Mouse (Mus musculus) embryonic facial prominence, embryonic 11.5 days (tissue): Measurements from ENCODE around the gene Olfr1447. TPM values are rescaled to one million over a fixed set of nuclear protein-coding genes. Genes with fewer than 3 reads are reported as not detected.

ENCODE experiments used
- polyA plus RNA-seq: library from polyadenylated mRNA; unstranded; fragments of >200 nt; fragmentation: Nextera tagmentation; extraction: Ambion mirVana; gene quantifications from 2 replicates; pipeline ENCODE4 v1.2.1, GENCODE M21; 2014

The Olfr1447 gene
- polyA plus RNA-seq, 1 experiment from 2014 or later: not detected

Other genes starting within 250 kb of the Olfr1447 start
- gene Olfr1442, start 233.3 kb downstream of the Olfr1447 start, polyA plus RNA-seq: not detected in 2 replicates
- not detected in 2 replicates for gene Olfr1443, start 225.6 kb downstream of the Olfr1447 start, polyA plus RNA-seq
- not detected in 2 replicates for gene Keg1, start 208.0 kb downstream of the Olfr1447 start, polyA plus RNA-seq
- 0.22 and 0.77 TPM in 2 replicates for gene Cntf, start 138.1 kb downstream of the Olfr1447 start, polyA plus RNA-seq
- 10.5 and 11.0 TPM in 2 replicates for gene Zfp91, start 107.6 kb downstream of the Olfr1447 start, polyA plus RNA-seq
- gene Lpxn, start 107.5 kb downstream of the Olfr1447 start, polyA plus RNA-seq: 0.77 and 0.80 TPM in 2 replicates
- not detected in 2 replicates for gene Gm5244, start 57.1 kb downstream of the Olfr1447 start, polyA plus RNA-seq
- not detected in 2 replicates for gene Olfr1444, start 46.5 kb downstream of the Olfr1447 start, polyA plus RNA-seq
- not detected in 2 replicates for gene Olfr1445, start 19.9 kb downstream of the Olfr1447 start, polyA plus RNA-seq
- not detected in 2 replicates for gene Olfr1446, start 10.2 kb downstream of the Olfr1447 start, polyA plus RNA-seq
- not detected in 2 replicates for gene Olfr1448, start 20.7 kb upstream of the Olfr1447 start, polyA plus RNA-seq
- not detected in 2 replicates for gene Olfr1449, start 27.1 kb upstream of the Olfr1447 start, polyA plus RNA-seq
- not detected in 2 replicates for gene Olfr1450, start 46.5 kb upstream of the Olfr1447 start, polyA plus RNA-seq
- not detected in 2 replicates for gene Olfr1451, start 91.3 kb upstream of the Olfr1447 start, polyA plus RNA-seq
- gene Olfr1453, start 124.6 kb upstream of the Olfr1447 start, polyA plus RNA-seq: not detected in 2 replicates
- not detected in 2 replicates for gene Olfr1454, start 156.9 kb upstream of the Olfr1447 start, polyA plus RNA-seq
- not detected in 2 replicates for gene Olfr1457, start 194.1 kb upstream of the Olfr1447 start, polyA plus RNA-seq
- gene Olfr1458, start 203.0 kb upstream of the Olfr1447 start, polyA plus RNA-seq: not detected in 2 replicates
- gene Olfr1459, start 245.8 kb upstream of the Olfr1447 start, polyA plus RNA-seq: not detected in 2 replicates